Mouse (Mus musculus) olfactory bulb, adult 2 months (tissue): ENCODE data around the gene Bst2. TPM values are rescaled to one million over a fixed set of nuclear protein-coding genes. Genes with fewer than 3 reads are reported as not detected.
A peak's percentile ranks its signal among the peaks of the same experiment; 100 is the strongest.

ENCODE experiments used
- H3K27ac ChIP-seq: fragments of 200-500 bp; 2 replicates; pipeline ENCODE4 v1.5.1; 2012; ENCODE audit warnings: low read depth, low read length; ENCODE audit not compliant: insufficient read depth
- H3K4me1 ChIP-seq: fragments of 200-500 bp; 2 replicates; pipeline ENCODE4 v1.6.1; 2012; ENCODE audit warnings: low read length; ENCODE audit not compliant: control insufficient read depth, insufficient read depth
- H3K4me3 ChIP-seq: fragments of 200-500 bp; 2 replicates; pipeline ENCODE4 v1.5.1; 2012; ENCODE audit warnings: mild to moderate bottlenecking, low read depth, low read length, moderate library complexity; ENCODE audit not compliant: insufficient read depth
- CTCF ChIP-seq: fragments of 200-500 bp; IDR thresholded peaks from 2 replicates; pipeline ENCODE4 v1.5.1; 2012; ENCODE audit warnings: low read depth, mild to moderate bottlenecking, low read length, moderate library complexity; ENCODE audit not compliant: insufficient read depth
- POLR2A ChIP-seq: fragments of 200-500 bp; IDR thresholded peaks from 2 replicates; pipeline ENCODE4 v1.6.1; 2012; ENCODE audit warnings: mild to moderate bottlenecking, low read depth, low read length, moderate library complexity; ENCODE audit not compliant: insufficient read depth
- WGBS: fragments of 180-500 bp; shearing (Covaris S2); methylation state at CpG from one replicate; pipeline ENCODE4 v1.1.7; 2018; 5-methylcytosine and 5-hydroxymethylcytosine counted together
- polyA plus RNA-seq: library from polyadenylated mRNA; stranded (reverse); fragments of >200 nt; gene quantifications from 2 replicates; pipeline ENCODE4 v1.2.4, GENCODE M21; 2012; ENCODE audit warnings: low replicate concordance; ENCODE audit not compliant: missing spikeins, insufficient read depth, insufficient read length

The Bst2 gene
- polyA plus RNA-seq, 1 experiment, result not detected

DNA sequence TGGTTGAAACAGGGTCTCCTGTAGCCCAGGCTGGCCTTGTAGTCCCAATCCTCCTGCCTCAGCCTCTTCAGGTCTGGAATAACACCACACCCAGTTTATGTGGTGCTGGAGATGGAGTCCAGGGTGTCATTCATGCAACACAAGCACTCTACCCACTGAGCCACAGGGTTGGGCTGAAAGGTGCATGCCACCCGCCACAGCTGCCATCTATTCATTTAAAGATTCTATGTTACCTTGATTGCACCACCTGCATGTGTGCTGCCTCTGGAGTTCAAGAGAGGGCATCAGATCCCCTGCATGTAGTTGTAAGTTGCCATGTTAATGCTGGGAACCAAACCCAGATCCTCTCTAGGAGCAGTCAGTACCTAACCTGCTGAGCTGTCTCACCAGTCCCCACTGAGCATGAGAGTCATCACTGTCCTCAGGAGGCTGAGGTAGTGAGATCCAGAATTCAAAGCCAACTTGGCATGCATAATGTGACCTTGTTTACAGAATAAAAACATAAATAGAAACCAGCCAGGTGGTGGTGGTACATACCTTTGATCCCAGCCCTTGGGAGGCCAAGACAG, 40.1 kb downstream of the Bst2 start:
- no peak overlapping the region for H3K4me3 ChIP-seq
- peaks cover 28% of the 10 kb centered on the region for H3K4me1 ChIP-seq
- 97% methylated on average over 1 of the region's 1 CpGs for WGBS
- no peak overlapping the region for H3K27ac ChIP-seq
- TF ChIP-seq CTCF (no peak), POLR2A (no peak)

DNA sequence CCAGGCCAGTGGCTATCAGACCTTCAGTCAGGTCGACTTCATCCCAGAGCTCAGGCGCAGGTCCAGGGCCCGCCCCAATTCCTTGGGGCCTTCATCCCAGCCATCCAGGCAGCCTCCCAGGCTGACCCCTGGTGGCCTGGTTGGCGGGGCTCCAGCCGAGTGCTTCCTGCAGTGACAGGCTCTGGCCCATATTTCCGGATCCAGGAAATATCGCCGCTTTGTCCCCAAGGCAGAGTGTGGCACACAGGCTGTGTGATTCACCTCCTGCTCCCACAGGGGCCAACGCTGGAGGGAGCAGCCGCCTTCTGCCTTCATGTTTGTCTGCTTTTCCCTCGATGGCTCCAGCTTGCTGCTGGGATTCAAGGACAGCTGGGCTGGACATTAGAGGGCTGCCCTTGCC, 40.8 kb downstream of the Bst2 start:
- H3K4me1 ChIP-seq, result peaks cover 28% of the 10 kb centered on the region
- H3K4me3 ChIP-seq, result no peak overlapping the region
- TF ChIP-seq CTCF (no peak), POLR2A (no peak)
- 51% methylated on average over 11 of the region's 11 CpGs for WGBS
- H3K27ac ChIP-seq, result no peak overlapping the region

- WGBS, result 66% methylated on average over 5 of the region's 5 CpGs
- no peak overlapping the region for H3K27ac ChIP-seq
These were observed 41.4 kb downstream of the Bst2 start for GRCm38 (mm10) chr8:71495811-71496210.

DNA sequence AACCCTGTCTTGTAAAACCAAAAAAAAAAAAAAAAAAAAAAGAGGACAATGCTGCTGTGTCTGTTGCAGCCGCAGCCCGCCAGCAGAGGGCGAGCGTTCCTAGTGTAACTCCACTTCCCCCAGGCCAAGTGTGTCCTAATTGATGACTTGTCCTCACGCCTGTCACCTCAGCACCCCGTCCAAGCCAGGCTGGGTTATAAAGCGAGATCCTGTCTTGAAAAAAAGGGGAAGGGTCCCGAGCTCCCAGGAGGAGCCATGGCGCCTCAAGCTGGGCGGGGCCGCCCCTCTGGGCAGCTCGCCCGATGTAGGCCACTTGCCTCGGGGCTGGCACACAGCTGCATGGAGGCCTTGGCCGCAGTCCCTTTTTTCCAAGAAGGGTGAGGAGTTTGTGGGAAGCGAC, 42.2 kb downstream of the Bst2 start:
- Histone ChIP-seq H3K4me1 (peaks cover 28% of the 10 kb centered on the region), H3K27ac (no peak overlapping the region), H3K4me3 (0 out of 2 replicates have a peak overlapping the region, but pooled peaks have one; percentile 9)
- TF ChIP-seq POLR2A (no peak), CTCF (peak; percentile 86)
- WGBS, result 9% methylated on average over 16 of the region's 16 CpGs

More at GRCm38 (mm10) chr8:71495811-71496210, 41.4 kb downstream of the Bst2 start:
- H3K4me1 ChIP-seq, result peaks cover 28% of the 10 kb centered on the region
- no peak overlapping the region for H3K4me3 ChIP-seq
- TF ChIP-seq CTCF, result no peak
- no peak for TF ChIP-seq POLR2A

GRCm38 (mm10) chr8:71488454-71488853, 48.8 kb downstream of the Bst2 start:
- Histone ChIP-seq H3K4me1 (peaks cover 22% of the 10 kb centered on the region), H3K4me3 (peak overlapping the region; percentile 78), H3K27ac (no peak overlapping the region)
- WGBS, result 0% methylated on average over 22 of the region's 22 CpGs
- no peak for TF ChIP-seq CTCF
- TF ChIP-seq POLR2A, result no peak

DNA sequence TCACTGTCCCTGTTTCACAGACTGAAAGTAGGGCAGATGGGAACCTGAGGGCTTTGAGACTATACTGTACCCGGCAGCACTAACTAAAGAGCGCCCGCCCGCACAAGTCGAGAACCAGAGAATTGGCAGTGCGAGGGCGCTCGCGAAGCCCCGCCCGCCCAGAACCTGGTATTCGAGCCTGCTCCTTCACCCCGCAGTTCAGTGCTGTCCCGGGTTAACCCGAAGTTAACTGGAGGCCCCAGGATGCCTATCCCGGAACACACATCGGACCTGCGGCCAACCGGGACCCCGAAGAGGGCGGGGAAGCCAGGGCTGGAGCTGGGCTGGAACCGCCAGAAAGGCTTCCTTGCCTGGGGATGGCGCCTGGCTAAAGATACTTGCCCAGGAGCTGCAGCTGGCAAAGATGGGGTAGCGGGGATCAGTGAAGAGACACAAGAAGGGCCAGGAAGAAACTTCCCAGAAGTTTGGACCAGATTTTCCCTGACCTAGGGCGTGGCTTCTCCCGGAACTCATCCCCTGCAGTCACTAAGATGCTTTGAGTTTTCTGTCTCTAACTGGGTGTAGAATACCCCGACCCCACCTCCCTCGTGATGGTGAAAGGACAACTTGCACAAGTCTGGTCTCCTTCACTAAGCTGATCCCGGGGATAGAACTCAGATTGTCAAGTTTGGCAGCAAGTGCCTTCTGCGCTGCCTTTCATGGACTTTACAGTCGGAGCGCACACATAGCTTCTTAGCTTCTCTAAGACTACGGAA, 49.4 kb downstream of the Bst2 start, which contains the start of gene Gtpbp3:
Gtpbp3 (plus strand) TSS at position 413 of the 755 bp plus-strand sequence.
- WGBS, result under 1% methylated on average over 33 of the region's 33 CpGs
- TF ChIP-seq CTCF, result no peak
- peak within 1 kb of the TSS; percentile 78 for H3K4me3 ChIP-seq
- H3K27ac ChIP-seq, result no peak within 1 kb of the TSS
- peaks cover 22% of the 10 kb centered on the region for H3K4me1 ChIP-seq

DNA sequence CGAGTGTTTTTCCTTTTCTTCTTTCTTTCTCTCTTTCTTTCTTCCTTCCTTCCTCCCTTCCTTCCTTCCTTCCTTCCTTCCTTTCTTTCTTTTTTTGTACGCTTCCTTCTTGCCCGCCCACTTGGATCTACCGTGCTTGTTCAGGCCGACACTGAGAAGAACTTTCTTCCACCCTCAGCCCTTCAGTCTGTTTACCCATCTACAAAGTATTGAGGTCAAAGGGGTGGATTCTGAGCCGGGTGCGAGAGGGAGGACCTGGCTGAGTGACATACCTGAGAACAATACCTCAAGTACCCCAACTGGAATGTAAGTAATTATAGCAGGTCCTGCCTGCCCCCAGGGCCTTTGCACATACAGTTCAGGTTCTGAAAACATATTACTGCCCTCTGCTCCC, 51.1 kb downstream of the Bst2 start:
- peaks cover 22% of the 10 kb centered on the region for H3K4me1 ChIP-seq
- TF ChIP-seq CTCF (no peak), POLR2A (no peak)
- 5% methylated on average over 7 of the region's 7 CpGs for WGBS

DNA sequence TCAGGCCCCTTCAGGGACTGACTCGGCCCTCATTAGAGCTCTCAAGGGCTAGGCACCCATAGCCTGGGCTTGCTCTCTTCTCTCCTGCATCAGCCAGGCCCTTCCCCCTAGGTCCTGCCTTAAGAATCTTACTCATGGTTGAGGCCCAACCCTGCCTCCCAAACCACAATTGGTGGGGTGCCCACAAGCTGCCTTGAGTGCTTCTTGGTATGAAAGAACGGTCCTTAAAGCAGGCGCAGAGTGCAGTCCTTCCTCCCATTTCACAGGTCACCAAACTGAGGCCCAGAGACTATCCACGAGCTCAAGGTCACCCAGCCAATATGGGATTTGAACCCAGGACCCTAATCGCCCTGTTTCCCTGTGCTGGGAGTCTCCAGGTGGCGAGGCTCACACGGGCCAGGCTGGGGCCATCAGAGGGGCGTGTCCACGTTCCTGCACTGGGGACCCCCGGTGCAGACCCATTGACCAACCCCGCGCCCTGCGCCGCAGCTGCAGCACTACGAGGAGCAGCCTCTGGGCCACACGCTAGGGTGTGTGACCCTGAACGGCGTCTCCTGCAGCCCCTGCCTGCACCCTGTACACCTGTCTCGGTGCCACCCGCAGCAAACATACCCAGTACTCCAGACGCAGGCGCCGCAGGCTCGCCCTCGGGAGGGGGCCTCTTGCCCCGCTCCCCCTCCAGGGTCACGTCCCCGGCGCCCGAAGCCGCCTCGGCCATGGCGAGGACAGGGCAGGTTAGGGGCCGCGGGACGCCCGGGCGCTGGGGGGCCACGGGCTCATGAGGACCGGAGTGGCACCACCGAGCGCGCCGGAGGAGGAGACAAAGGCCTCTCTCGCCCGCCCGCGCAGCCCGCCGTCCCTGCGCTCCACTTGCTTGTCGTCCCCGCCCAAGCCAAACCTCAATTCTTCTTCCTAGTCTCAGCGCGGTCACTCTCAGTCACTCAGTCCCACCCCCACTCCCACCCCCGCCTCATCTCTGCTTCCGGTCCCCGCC, 51.8 kb downstream of the Bst2 start, which contains the start of gene Ano8:
Ano8 (minus strand) TSS at position 822 of the 994 bp plus-strand sequence.
- WGBS, result 5% methylated on average over 56 of the region's 58 CpGs
- Histone ChIP-seq H3K4me1 (peaks cover 22% of the 10 kb centered on the region), H3K4me3 (peak within 1 kb of the TSS; percentile 95), H3K27ac (peak within 1 kb of the TSS; percentile 76)
- TF ChIP-seq CTCF (no peak), POLR2A (0 out of 2 replicates have a peak, but pooled peaks have one; percentile 17)

More for the DNA sequence above, 51.1 kb downstream of the Bst2 start:
- Histone ChIP-seq H3K27ac (peak overlapping the region; percentile 20; the same call in 1 of the 2 replicates), H3K4me3 (peak overlapping the region; percentile 95)
